Mouse (Mus musculus): ENCODE measurements around the gene Relch. TPM values are rescaled to one million over a fixed set of nuclear protein-coding genes. Genes with fewer than 3 reads are reported as not detected.

Relch gene
- polyA plus RNA-seq, 1 experiment = 48.5 TPM

- Histone ChIP-seq H3K27me3 (ENCODE audit: control insufficient read depth, insufficient read depth, low read length) (no peaks in the 10 kb centered on the region), H3K4me1 (ENCODE audit: control insufficient read depth, insufficient read depth, low read length) (peaks cover 5% of the 10 kb centered on the region), H3K27ac (ENCODE audit: insufficient read depth, low read length) (no peak overlapping the region), H3K4me3 (replicated peaks; ENCODE audit: insufficient read depth, low read depth, low read length) (no peak overlapping the region)
- WGBS = 92% methylated on average over 6 of the region's 6 CpGs
- no peak for TF ChIP-seq CTCF (IDR thresholded peaks at IDR 0.05; ENCODE audit: borderline replicate concordance, insufficient read depth, low read depth, low read length)
- TF ChIP-seq POLR2A (IDR thresholded peaks at IDR 0.05; ENCODE audit: borderline replicate concordance, insufficient read depth, low read length) = no peak
- no peak for DNase-seq
These were observed 136.9 kb downstream of the Relch start for GRCm38 (mm10) chr1:105800570-105800969.

GRCm38 (mm10) chr1:105801252-105801651 lies 137.6 kb downstream of the Relch start:
- Histone ChIP-seq H3K27me3 (ENCODE audit: control insufficient read depth, insufficient read depth, low read length) (no peaks in the 10 kb centered on the region), H3K4me3 (replicated peaks; ENCODE audit: insufficient read depth, low read depth, low read length) (no peak overlapping the region), H3K27ac (ENCODE audit: insufficient read depth, low read length) (no peak overlapping the region), H3K4me1 (ENCODE audit: control insufficient read depth, insufficient read depth, low read length) (peaks cover 5% of the 10 kb centered on the region)
- DNase-seq = no peak
- no peak for TF ChIP-seq POLR2A (IDR thresholded peaks at IDR 0.05; ENCODE audit: borderline replicate concordance, insufficient read depth, low read length)

- Histone ChIP-seq H3K4me3 (replicated peaks; ENCODE audit: insufficient read depth, low read depth, low read length) (no peak overlapping the region), H3K4me1 (ENCODE audit: control insufficient read depth, insufficient read depth, low read length) (peaks cover 5% of the 10 kb centered on the region), H3K27me3 (ENCODE audit: control insufficient read depth, insufficient read depth, low read length) (no peaks in the 10 kb centered on the region), H3K27ac (ENCODE audit: insufficient read depth, low read length) (no peak overlapping the region)
- no peak for DNase-seq
- 92% methylated on average over 6 of the region's 6 CpGs for WGBS
- TF ChIP-seq CTCF (IDR thresholded peaks at IDR 0.05; ENCODE audit: borderline replicate concordance, insufficient read depth, low read depth, low read length) (no peak), POLR2A (IDR thresholded peaks at IDR 0.05; ENCODE audit: borderline replicate concordance, insufficient read depth, low read length) (no peak)
These were observed 139.3 kb downstream of the Relch start for GRCm38 (mm10) chr1:105802941-105803340.

- Histone ChIP-seq H3K4me1 (ENCODE audit: control insufficient read depth, insufficient read depth, low read length) (peaks cover 5% of the 10 kb centered on the region), H3K27ac (ENCODE audit: insufficient read depth, low read length) (no peak overlapping the region), H3K27me3 (ENCODE audit: control insufficient read depth, insufficient read depth, low read length) (no peaks in the 10 kb centered on the region), H3K4me3 (replicated peaks; ENCODE audit: insufficient read depth, low read depth, low read length) (no peak overlapping the region)
- DNase-seq = no peak
- no peak for TF ChIP-seq CTCF (IDR thresholded peaks at IDR 0.05; ENCODE audit: borderline replicate concordance, insufficient read depth, low read depth, low read length)
- no peak for TF ChIP-seq POLR2A (IDR thresholded peaks at IDR 0.05; ENCODE audit: borderline replicate concordance, insufficient read depth, low read length)
- WGBS = 83% methylated on average over 3 of the region's 3 CpGs
These were observed 140.6 kb downstream of the Relch start for GRCm38 (mm10) chr1:105804285-105804684.

Other genes starting within 250 kb of the Relch start
- 21.7 and 24.7 TPM in 2 replicates for gene Pign, start 184 bp upstream of the Relch start, polyA plus RNA-seq (2012; rRNA removed)
- 1.4 and 1.6 TPM in 2 replicates for gene Tnfrsf11a, start 116.9 kb downstream of the Relch start, polyA plus RNA-seq (2012; rRNA removed)